Mouse (Mus musculus): ENCODE measurements around the gene Rgl1.

The Rgl1 gene

GRCm38 (mm10) chr1:152584933-152585332, 181.2 kb downstream of the Rgl1 start:
- DNase-seq (ENCODE audit: low read depth), result no peak

GRCm38 (mm10) chr1:152581127-152581905, 184.8 kb downstream of the Rgl1 start:
- no peak for DNase-seq (ENCODE audit: low read depth)

DNA sequence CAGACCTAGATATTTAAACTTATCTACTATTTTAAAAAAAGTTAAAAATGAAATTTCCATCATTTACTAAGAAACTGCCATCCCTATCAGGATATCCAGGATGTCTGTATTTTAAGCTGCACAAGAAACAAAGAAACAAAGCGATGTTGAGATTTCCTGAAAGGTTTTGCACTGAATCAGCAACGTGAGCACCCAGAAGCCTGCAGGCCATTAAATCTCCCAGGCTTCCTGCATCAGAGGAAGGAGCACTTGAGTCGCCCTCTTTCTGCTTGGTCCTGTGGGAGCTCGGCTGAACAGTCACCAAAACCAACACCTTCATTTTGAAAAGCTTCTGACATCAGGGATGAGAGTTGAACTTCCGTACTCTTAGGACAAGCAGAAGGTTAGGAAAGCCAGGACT, 187.2 kb downstream of the Rgl1 start:
- DNase-seq (ENCODE audit: low read depth), result no peak

DNA sequence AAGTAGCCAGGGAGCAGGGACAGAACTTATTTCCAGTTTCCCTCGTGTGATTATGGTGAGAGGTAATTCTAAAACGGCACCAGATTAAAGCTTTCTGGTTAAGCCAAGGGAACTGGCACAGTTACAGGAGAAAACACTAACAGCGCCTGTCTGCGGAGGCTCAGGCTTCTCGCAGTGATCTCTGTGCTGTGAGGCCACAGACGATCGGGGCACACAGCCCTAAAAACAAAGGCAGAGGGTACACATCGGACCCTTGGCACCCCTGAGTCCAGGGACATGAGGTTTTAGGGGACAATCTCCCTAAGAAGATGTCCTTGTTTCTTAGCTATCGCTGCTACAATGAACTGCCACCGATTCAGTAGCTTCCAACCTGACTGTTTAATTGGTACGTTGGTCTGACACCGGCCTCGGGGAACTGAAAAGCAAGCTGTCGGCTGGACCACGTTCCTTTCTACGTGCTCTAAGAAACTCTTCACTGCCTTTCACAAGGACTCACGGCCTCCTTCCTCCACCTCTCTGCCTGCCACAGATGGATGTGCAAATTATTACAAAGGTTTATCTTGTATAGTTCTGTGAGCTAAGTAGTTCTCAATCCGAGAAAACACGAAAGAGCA, 187.9 kb downstream of the Rgl1 start:
- no peak for DNase-seq (ENCODE audit: low read depth)

- no peak for DNase-seq (ENCODE audit: low read depth)
Measured at GRCm38 (mm10) chr1:152576614-152577144, 189.5 kb downstream of the Rgl1 start.

DNA sequence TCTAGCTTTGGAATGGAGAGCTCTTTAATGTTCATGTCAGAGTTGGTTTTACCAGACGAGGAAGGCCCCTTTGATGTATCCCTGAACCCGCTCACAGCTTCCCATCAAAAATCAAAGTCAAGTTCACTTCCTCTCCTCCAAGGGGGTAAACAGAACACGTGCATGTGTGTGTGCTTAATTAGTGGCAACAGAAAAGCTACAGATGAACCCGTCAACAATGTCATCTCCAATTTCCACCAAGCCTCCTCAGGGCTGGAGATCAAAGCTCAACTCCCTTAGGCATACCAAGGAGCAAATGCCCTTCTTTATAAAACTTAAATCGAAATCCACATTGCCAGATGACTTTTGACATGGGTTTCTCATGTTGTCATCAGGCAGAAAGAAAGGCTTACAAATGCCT, 191.1 kb downstream of the Rgl1 start:
- DNase-seq (ENCODE audit: low read depth), result no peak

DNA sequence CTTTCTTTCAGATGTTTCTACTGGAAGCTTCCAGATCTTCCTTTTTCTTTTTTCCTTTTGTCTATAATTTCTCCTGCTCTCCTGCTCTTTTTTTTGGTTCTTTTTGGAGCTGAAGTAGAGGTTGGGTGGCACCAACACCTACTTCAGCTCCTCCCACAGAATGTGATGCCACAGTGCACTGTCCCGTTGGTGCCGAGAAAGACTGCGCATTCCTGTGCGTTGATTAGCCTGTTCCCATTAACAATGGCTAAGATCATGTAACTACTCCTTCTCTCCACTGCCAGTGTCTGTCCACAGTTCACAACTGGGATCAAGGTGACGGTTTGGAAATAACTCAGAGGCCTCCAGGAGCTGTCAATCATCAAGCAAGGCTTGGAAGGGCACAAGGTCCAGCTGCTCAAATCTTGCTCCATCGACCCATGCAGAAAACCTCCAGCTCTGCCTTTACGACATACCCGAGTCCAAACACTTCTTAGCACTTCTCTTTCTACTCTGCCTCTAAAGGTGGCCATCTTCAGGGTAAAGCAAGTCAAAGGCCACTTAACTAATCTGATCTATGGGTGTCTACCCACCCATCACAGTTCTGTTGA, 192.6 kb downstream of the Rgl1 start:
- DNase-seq (ENCODE audit: low read depth), result no peak

DNA sequence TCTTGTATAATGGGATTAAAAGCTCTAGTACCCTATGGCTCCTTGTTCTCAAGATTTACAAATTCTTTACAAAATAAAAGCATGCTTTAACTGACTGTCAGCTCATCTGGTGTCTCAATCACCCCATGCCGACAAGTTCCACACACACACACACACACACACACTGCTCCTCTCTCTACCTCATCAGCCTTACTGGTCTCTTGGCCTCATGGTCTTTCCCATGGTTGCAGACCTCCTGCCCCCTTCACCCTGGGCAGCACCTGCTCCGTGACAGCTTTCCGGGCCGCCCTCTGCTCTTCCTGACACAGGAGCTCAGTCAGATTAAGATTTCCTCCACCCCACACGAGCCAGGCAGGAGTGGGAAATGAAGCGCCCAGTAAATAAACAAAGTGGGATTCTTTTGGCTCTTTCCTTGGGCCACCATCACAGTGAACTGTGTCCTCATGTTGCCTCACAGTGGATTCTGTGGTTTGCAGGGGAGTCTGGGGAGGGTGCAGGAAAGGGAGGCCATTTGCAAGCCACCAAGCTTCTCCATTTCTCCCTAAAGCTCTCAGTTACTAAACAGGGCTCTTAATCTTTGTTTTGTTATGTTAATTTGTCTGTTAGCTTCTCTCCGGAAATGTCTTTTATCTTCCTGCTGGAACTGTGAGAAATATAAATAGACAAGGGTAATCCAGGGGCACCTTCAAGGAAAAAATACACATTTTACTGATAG, 193.2 kb downstream of the Rgl1 start:
- no peak for DNase-seq (ENCODE audit: low read depth)

GRCm38 (mm10) chr1:152571340-152571739, 194.8 kb downstream of the Rgl1 start:
- no peak for DNase-seq (ENCODE audit: low read depth)

DNA sequence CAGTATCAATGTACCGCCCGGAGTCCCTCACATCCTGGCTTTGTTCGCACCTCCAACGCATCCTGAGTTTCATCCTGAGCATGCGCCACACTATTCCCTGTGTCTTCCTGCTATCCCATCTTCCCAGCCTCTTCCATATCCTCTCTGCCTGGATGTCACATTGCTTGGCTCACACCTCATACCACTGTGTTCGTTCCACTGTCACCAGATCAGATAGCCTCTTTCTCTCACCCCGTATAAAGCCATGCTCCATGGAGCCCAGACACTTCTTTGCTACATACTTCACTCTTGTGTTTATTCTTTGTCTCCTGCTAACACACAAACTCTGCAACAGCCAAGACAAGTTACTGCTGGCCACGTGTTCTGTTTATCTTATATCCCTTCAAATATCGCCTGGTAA, 195.5 kb downstream of the Rgl1 start:
- no peak for DNase-seq (ENCODE audit: low read depth)

DNA sequence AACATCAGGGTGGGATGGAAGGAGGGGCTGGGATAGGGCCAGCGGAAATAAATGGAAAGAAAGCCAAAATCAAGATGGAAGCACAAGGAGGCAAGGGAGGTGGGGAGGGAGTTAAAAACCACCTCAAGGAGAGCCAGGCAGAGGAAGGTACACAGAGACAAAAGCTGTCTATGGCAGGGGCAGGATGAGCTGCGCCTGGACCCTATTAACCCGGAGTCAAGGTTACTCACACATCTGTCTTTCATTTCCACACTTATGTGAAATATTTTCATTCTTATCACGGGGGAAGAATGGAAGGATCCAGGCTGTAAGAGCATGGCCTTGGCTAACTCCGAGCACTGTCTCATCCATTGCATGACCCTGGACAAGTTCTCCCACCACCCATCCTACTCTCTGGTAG, 202.9 kb downstream of the Rgl1 start:
- DNase-seq (ENCODE audit: low read depth), result no peak

DNA sequence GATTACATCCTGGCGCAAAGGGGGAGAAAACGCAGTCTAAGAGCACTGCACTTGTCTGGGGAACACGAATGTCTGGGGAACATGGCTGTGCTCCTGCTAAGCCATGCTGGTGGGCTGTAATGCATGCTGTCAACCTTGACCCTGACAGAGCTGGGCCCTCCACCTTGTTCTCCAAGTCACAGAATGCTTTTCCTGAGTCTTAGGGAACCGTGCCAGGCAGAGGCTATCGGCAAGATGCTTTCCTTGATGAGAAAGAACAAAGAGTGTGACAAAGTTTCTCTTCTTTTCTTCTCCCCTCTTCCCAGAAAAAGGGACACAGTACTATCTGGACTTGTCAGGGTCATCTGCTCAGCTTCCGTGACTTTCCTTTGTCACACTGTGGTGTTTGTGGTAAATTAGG, 203.3 kb downstream of the Rgl1 start:
- DNase-seq (ENCODE audit: low read depth), result no peak

GRCm38 (mm10) chr1:152560477-152560876, 205.7 kb downstream of the Rgl1 start:
- DNase-seq (ENCODE audit: low read depth), result no peak

GRCm38 (mm10) chr1:152556576-152557281, 209.4 kb downstream of the Rgl1 start:
- DNase-seq (ENCODE audit: low read depth), result no peak

- DNase-seq (ENCODE audit: low read depth), result no peak
Measured at GRCm38 (mm10) chr1:152555944-152556573, 210.1 kb downstream of the Rgl1 start.

GRCm38 (mm10) chr1:152553912-152554547, 212.1 kb downstream of the Rgl1 start:
- no peak for DNase-seq (ENCODE audit: low read depth)

GRCm38 (mm10) chr1:152550973-152551372, 215.2 kb downstream of the Rgl1 start:
- DNase-seq (ENCODE audit: low read depth), result no peak

DNA sequence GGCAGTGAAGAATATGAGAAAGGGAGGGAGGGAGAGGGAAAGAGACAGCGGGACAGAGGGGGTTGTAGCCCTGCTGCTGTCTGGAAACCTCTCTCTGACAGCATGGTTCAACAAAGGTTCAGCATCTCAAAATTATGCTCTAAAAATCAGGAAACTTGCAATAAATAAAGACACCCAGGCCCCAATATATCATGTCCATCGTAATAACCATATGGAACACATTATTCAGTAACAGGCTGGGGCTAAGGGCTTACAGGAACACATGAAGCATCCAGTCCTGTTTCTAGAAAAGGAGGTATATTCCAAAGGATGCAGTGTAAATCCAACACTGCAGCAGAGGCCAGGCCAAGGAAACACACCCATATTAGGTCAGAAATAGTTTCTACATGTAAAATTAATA, 215.6 kb downstream of the Rgl1 start:
- no peak for DNase-seq (ENCODE audit: low read depth)

- no peak for DNase-seq (ENCODE audit: low read depth)
Measured at GRCm38 (mm10) chr1:152549061-152549738, 217.0 kb downstream of the Rgl1 start.

- no peak for DNase-seq (ENCODE audit: low read depth)
Measured at GRCm38 (mm10) chr1:152543449-152544159, 222.5 kb downstream of the Rgl1 start.

Measured in induced T-regulatory cell, adult 2 months (primary cell).